In genomic region chr6:86547880-86548367, GRCm38 (mm10) we compare ENCODE assay signal across 9 mouse cellular contexts. TPM values are rescaled to one million over a fixed set of nuclear protein-coding genes. Genes with fewer than 3 reads are reported as not detected.
DNase-seq lines count a peak whose midpoint lies in the region; ATAC-seq and TF ChIP-seq lines count a peak whose summit lies in the region.
"Had no signal": no experiment of that assay in that cellular context is flagged by ENCODE, and none has a peak within 500 bp of the region (broad histone marks: within the 10 kb centered on the region; RNA-seq: fewer than 3 reads in every experiment).

No protein-coding gene starts in this region.

- peak; percentile 16 for DNase-seq in NIH3T3 (ENCODE audit: low read depth)
- peak; percentile 25 to 32 for DNase-seq in heart, adult 9 months (ENCODE audit: low spot score in 2 of 2)
- DNase-seq in kidney, postnatal 0 days (ENCODE audit: low spot score) = peak; percentile 67
- DNase-seq in layer of hippocampus, adult 9-11 months = no peak
- no peak for DNase-seq in embryonic facial prominence, embryonic 10.5 days (ENCODE audit: low spot score)
- no peak for DNase-seq in gastrocnemius, postnatal 10 days

- no peaks in the 10 kb centered on the region for H3K4me1 ChIP-seq in kidney, postnatal 0 days (replicated peaks; ENCODE audit: insufficient read depth, low read length)
- H3K4me1 ChIP-seq in forebrain, embryonic 12.5 days = no peaks in the 10 kb centered on the region
- no peaks in the 10 kb centered on the region for H3K4me1 ChIP-seq in embryonic facial prominence, embryonic 10.5 days
- H3K4me1 ChIP-seq: midbrain, embryonic 12.5 days had no signal

- H3K4me2 ChIP-seq in kidney, postnatal 0 days (ENCODE audit: low read length) = peak overlapping the region; percentile 17; the same call in 1 of the 2 replicates
- H3K4me2 ChIP-seq in forebrain, embryonic 12.5 days = no peak overlapping the region
- H3K4me2 ChIP-seq: midbrain, embryonic 12.5 days had no signal

- no peaks in the 10 kb centered on the region for H3K27me3 ChIP-seq in kidney, postnatal 0 days (ENCODE audit: insufficient read depth, low read length)
- H3K27me3 ChIP-seq in forebrain, embryonic 12.5 days = no peaks in the 10 kb centered on the region
- H3K27me3 ChIP-seq in embryonic facial prominence, embryonic 10.5 days (replicated peaks; ENCODE audit: low read depth, poor library complexity, severe bottlenecking) = no peaks in the 10 kb centered on the region
- H3K27me3 ChIP-seq: midbrain, embryonic 12.5 days had no signal

- H3K79me2 ChIP-seq in macrophage (ENCODE audit: inconsistent target) = no peaks in the 10 kb centered on the region

- no peak overlapping the region for H3K4me3 ChIP-seq in kidney, postnatal 0 days (replicated peaks; ENCODE audit: low read depth, low read length)
- H3K4me3 ChIP-seq in macrophage (ENCODE audit: inconsistent target) = no peak overlapping the region
- no peak overlapping the region for H3K4me3 ChIP-seq in forebrain, embryonic 12.5 days (replicated peaks)
- no peak overlapping the region for H3K4me3 ChIP-seq in embryonic facial prominence, embryonic 10.5 days
- H3K4me3 ChIP-seq: midbrain, embryonic 12.5 days had no signal

- ATAC-seq in kidney, postnatal 0 days (replicated peaks; ENCODE audit: low FRiP score, low read depth) = peak; percentile 52; the same call in 1 of the 2 replicates
- ATAC-seq in forebrain, embryonic 12.5 days (ENCODE audit: low FRiP score) = no peak

- H3K36me3 ChIP-seq in kidney, postnatal 0 days (ENCODE audit: insufficient read depth, low read length) = peaks cover 23% of the 10 kb centered on the region
- H3K36me3 ChIP-seq in macrophage (ENCODE audit: inconsistent target) = no peaks in the 10 kb centered on the region
- H3K36me3 ChIP-seq in forebrain, embryonic 12.5 days (replicated peaks) = peaks cover 64% of the 10 kb centered on the region
- peaks cover 98% of the 10 kb centered on the region for H3K36me3 ChIP-seq in embryonic facial prominence, embryonic 10.5 days (replicated peaks)

- TF ChIP-seq CTCF in kidney, postnatal 0 days (IDR thresholded peaks at IDR 0.05; ENCODE audit: low read depth) = peak; percentile 23; the same call in 1 of the 2 replicates

- 32% methylated on average over 8 of the region's 8 CpGs for WGBS in kidney, postnatal 0 days
- WGBS in macrophage (ENCODE audit: missing documents) = 32% methylated on average over 8 of the region's 8 CpGs
- 91% methylated on average over 8 of the region's 8 CpGs for WGBS in forebrain, embryonic 12.5 days
- WGBS in embryonic facial prominence, embryonic 10.5 days = 82% methylated on average over 8 of the region's 8 CpGs

- H3K27ac ChIP-seq in kidney, postnatal 0 days = peak overlapping the region; percentile 27; the same call in 1 of the 2 replicates
- H3K27ac ChIP-seq in macrophage = peak overlapping the region; percentile 64
- no peak overlapping the region for H3K27ac ChIP-seq in forebrain, embryonic 12.5 days
- H3K27ac ChIP-seq in embryonic facial prominence, embryonic 10.5 days (replicated peaks) = no peak overlapping the region
- H3K27ac ChIP-seq: midbrain, embryonic 12.5 days had no signal

- no peak overlapping the region for H3K9ac ChIP-seq in kidney, postnatal 0 days (ENCODE audit: low read depth, low read length)
- no peak overlapping the region for H3K9ac ChIP-seq in forebrain, embryonic 12.5 days
- H3K9ac ChIP-seq: midbrain, embryonic 12.5 days had no signal

- H3K9me3 ChIP-seq in kidney, postnatal 0 days (replicated peaks; ENCODE audit: low read length) = no peaks in the 10 kb centered on the region
- H3K9me3 ChIP-seq in forebrain, embryonic 12.5 days = no peaks in the 10 kb centered on the region
- H3K9me3 ChIP-seq in embryonic facial prominence, embryonic 10.5 days = no peaks in the 10 kb centered on the region
- H3K9me3 ChIP-seq: midbrain, embryonic 12.5 days had no signal

RNA-seq across cellular contexts. Expression of gene Pcbp1, which starts 21.8 kb away (rescaled TPM):
- 488 and 506 TPM in 2 replicates for polyA plus RNA-seq in kidney, postnatal 0 days (2015; fragmentation: Nextera tagmentation; extraction: Ambion mirVana)
- total RNA-seq in macrophage (2018; cell fraction: chromatin; rRNA removed) = 10 to 100 TPM; 15.1 to 57.1 (median 29.5) TPM
- 100 to 1,000 TPM; 159 to 254 (median 209) TPM for total RNA-seq in macrophage (2018; cell fraction: cytosol; rRNA removed)
- total RNA-seq in macrophage (2018; cell fraction: nucleus; rRNA removed) = 100 to 1,000 TPM in 6 of 26 experiments, 10 to 100 TPM in 20; 44.0 to 133 (median 80.2) TPM
- 129 to 213 TPM (median 209 TPM) in 3 replicates for polyA plus RNA-seq in macrophage (2018)
- 497 and 562 TPM in 2 replicates for polyA plus RNA-seq in forebrain, embryonic 12.5 days (2016; fragmentation: Nextera tagmentation; extraction: Ambion mirVana)
- 560 and 592 TPM in 2 replicates for polyA plus RNA-seq in embryonic facial prominence, embryonic 10.5 days (2016; fragmentation: Nextera tagmentation; extraction: Ambion mirVana)
- total RNA-seq in gastrocnemius, postnatal 10 days (2021) = 100 to 1,000 TPM; 167 to 185 TPM

Comparison
In these comparisons a context has a peak if more than half of its experiments do, and no peak if none do; other contexts are left out.
1. DNase-seq: peak in NIH3T3 (single experiment), heart, adult 9 months (2 of 2) and kidney, postnatal 0 days (single experiment); none in layer of hippocampus, adult 9-11 months (single experiment), embryonic facial prominence, embryonic 10.5 days (single experiment) and gastrocnemius, postnatal 10 days (single experiment).
2. H3K27ac ChIP-seq: peak in kidney, postnatal 0 days (single experiment) and macrophage (single experiment); none in forebrain, embryonic 12.5 days (single experiment) and embryonic facial prominence, embryonic 10.5 days (single experiment).